Comparison of ENCODE assay signal across 8 mouse cellular contexts in the genomic region with DNA sequence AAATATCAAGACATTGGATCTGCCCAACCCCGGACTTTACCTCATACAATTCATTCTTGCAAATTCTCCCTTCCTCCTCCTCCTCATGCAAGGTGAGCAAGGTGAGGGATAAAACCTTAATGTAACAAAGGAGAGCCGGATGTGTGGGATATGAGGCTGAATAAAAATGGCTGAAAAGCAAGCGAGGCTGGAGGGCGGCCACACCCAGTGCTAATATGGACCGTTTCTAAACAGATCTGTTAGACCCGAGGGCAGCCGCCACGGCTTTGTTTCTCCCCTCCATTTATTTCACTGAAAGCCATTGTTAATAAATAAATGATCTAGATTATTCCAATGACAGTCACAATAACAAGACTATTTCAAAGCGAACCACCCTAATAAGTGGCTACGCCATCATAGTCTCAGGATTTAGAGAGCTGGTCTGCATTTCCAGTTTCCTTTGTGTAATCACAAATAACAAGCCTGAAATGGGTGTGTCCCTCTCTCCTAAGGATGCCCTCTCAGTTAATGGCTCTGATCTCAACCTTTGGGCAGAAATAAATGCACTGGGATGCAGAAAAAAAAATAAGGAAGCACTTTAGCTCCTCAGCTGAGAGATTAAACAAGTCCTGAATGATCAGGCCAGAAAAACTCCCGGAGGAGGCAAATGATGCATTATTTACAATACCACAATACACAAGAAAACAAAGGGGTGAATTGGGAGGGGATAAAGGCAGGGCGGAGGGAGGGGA. TPM values are rescaled to one million over a fixed set of nuclear protein-coding genes. Genes with fewer than 3 reads are reported as not detected.
A peak's percentile ranks its signal among the peaks of the same experiment; 100 is the strongest.
DNase-seq lines count a peak whose midpoint lies in the region; ATAC-seq lines count a peak whose summit lies in the region.

No protein-coding gene starts in this region.

- peaks cover 29% of the 10 kb centered on the region for H3K4me1 ChIP-seq in heart, embryonic 13.5 days
- peaks cover 27% of the 10 kb centered on the region for H3K4me1 ChIP-seq in forebrain, embryonic 10.5 days
- H3K4me1 ChIP-seq in liver, embryonic 13.5 days (replicated peaks): no peaks in the 10 kb centered on the region

- peak overlapping the region; percentile 69; the same call in 1 of the 2 replicates for H3K9ac ChIP-seq in heart, embryonic 13.5 days
- no peak overlapping the region for H3K9ac ChIP-seq in liver, embryonic 13.5 days

- H3K4me3 ChIP-seq in heart, embryonic 13.5 days: peak overlapping the region; percentile 57
- peak overlapping the region; percentile 68 for H3K4me3 ChIP-seq in forebrain, embryonic 10.5 days
- H3K4me3 ChIP-seq in liver, embryonic 13.5 days (replicated peaks): peak overlapping the region; percentile 43; the same call in 1 of the 2 replicates

- H3K9me3 ChIP-seq in heart, embryonic 13.5 days: no peaks in the 10 kb centered on the region
- no peaks in the 10 kb centered on the region for H3K9me3 ChIP-seq in forebrain, embryonic 10.5 days
- H3K9me3 ChIP-seq in liver, embryonic 13.5 days (replicated peaks): no peaks in the 10 kb centered on the region

- H3K36me3 ChIP-seq in heart, embryonic 13.5 days: no peaks in the 10 kb centered on the region
- no peaks in the 10 kb centered on the region for H3K36me3 ChIP-seq in forebrain, embryonic 10.5 days (replicated peaks)
- no peaks in the 10 kb centered on the region for H3K36me3 ChIP-seq in liver, embryonic 13.5 days

- no peak overlapping the region for H3K27ac ChIP-seq in heart, embryonic 13.5 days (replicated peaks)
- H3K27ac ChIP-seq in forebrain, embryonic 10.5 days: peak overlapping the region; percentile 87
- no peak overlapping the region for H3K27ac ChIP-seq in liver, embryonic 13.5 days

- WGBS in heart, embryonic 13.5 days: 55% methylated on average over 12 of the region's 12 CpGs
- WGBS in forebrain, embryonic 10.5 days: 38% methylated on average over 12 of the region's 12 CpGs
- 53% methylated on average over 12 of the region's 12 CpGs for WGBS in liver, embryonic 13.5 days (ENCODE audit: insufficient replicate concordance)

- no peak for DNase-seq in heart, adult 9 months (ENCODE audit: low spot score in 2 of 2)
- DNase-seq in R1 (ENCODE audit: low read depth, low spot score): peak; percentile 32
- no peak for DNase-seq in forebrain, embryonic 10.5 days (ENCODE audit: extremely low spot score, low spot score)
- no peak for DNase-seq in liver, embryonic 13.5 days
- no peak for DNase-seq in frontal cortex, postnatal 36 days (ENCODE audit: low spot score in 2 of 2)
- no peak for DNase-seq in adrenal gland, postnatal 10 days
- no peak for DNase-seq in thymus, postnatal 25 days

- H3K4me2 ChIP-seq in heart, embryonic 13.5 days: peak overlapping the region; percentile 74
- H3K4me2 ChIP-seq in liver, embryonic 13.5 days: peak overlapping the region; percentile 62

- H3K27me3 ChIP-seq in heart, embryonic 13.5 days (replicated peaks): peaks cover 52% of the 10 kb centered on the region
- H3K27me3 ChIP-seq in forebrain, embryonic 10.5 days (ENCODE audit: poor library complexity, severe bottlenecking): peaks cover 46% of the 10 kb centered on the region
- H3K27me3 ChIP-seq in liver, embryonic 13.5 days: peaks cover 36% of the 10 kb centered on the region

- no peak for ATAC-seq in heart, embryonic 13.5 days (ENCODE audit: extremely low read depth, insufficient number of reproducible peaks, low FRiP score, low TSS enrichment)
- no peak for ATAC-seq in liver, embryonic 13.5 days (ENCODE audit: low read depth)

RNA-seq across cellular contexts. Expression of gene Ccdc175, which starts 51.0 kb away (rescaled TPM):
- polyA plus RNA-seq in heart, embryonic 13.5 days (2015; fragmentation: Nextera tagmentation; extraction: Ambion mirVana): not detected in 2 replicates
- not detected in 2 replicates for polyA plus RNA-seq in forebrain, embryonic 10.5 days (2016; fragmentation: Nextera tagmentation; extraction: Ambion mirVana)
- polyA plus RNA-seq in liver, embryonic 13.5 days (2015; fragmentation: Nextera tagmentation; extraction: Ambion mirVana): not detected in 2 replicates
- total RNA-seq in adrenal gland, postnatal 10 days (2021): not detected
